Mouse (Mus musculus) testis, adult 2 months (tissue): ENCODE data around the gene Rgs3. TPM values are rescaled to one million over a fixed set of nuclear protein-coding genes. Genes with fewer than 3 reads are reported as not detected.

ENCODE experiments used
- H3K27ac ChIP-seq: fragments of 200-500 bp; 2 replicates; pipeline ENCODE4 v1.5.1; 2012; ENCODE audit warnings: low read depth, low read length; ENCODE audit not compliant: control insufficient read depth, insufficient read depth
- H3K27me3 ChIP-seq: fragments of 200-500 bp; 2 replicates; pipeline ENCODE4 v1.6.1; 2012; ENCODE audit warnings: mild to moderate bottlenecking, low read length, moderate library complexity; ENCODE audit not compliant: control insufficient read depth, insufficient read depth
- H3K36me3 ChIP-seq: fragments of 200-500 bp; 2 replicates; pipeline ENCODE4 v1.6.1; 2012; ENCODE audit warnings: mild to moderate bottlenecking, low read length; ENCODE audit not compliant: control insufficient read depth, insufficient read depth
- H3K4me1 ChIP-seq: fragments of 200-500 bp; 2 replicates; pipeline ENCODE4 v1.6.1; 2012; ENCODE audit warnings: low read length; ENCODE audit not compliant: control insufficient read depth, insufficient read depth
- H3K4me3 ChIP-seq: fragments of 200-500 bp; 2 replicates; pipeline ENCODE4 v1.5.1; 2012; ENCODE audit warnings: low read depth, mild to moderate bottlenecking, low read length, moderate library complexity, mixed read lengths; ENCODE audit not compliant: control insufficient read depth
- CTCF ChIP-seq: fragments of 200-500 bp; IDR thresholded peaks from 2 replicates; pipeline ENCODE4 v1.5.1; 2012; ENCODE audit warnings: low read depth, mild to moderate bottlenecking, inconsistent platforms, low read length, moderate library complexity; ENCODE audit not compliant: control insufficient read depth, insufficient read depth, insufficient replicate concordance
- POLR2A ChIP-seq: fragments of 200-500 bp; IDR thresholded peaks from 2 replicates; pipeline ENCODE4 v1.6.1; 2012; ENCODE audit warnings: low read depth, mild to moderate bottlenecking, inconsistent platforms, low read length, moderate library complexity; ENCODE audit not compliant: control insufficient read depth
- polyA plus RNA-seq: library from polyadenylated mRNA; depleted of rRNA; stranded (reverse); fragments of >200 nt; gene quantifications from 2 replicates; pipeline ENCODE4 v1.2.3, GENCODE M21; 2012

The Rgs3 gene
- polyA plus RNA-seq, 1 experiment = 65.5 TPM

- Histone ChIP-seq H3K4me1 (peaks cover 11% of the 10 kb centered on the region), H3K4me3 (no peak overlapping the region), H3K27me3 (no peaks in the 10 kb centered on the region), H3K36me3 (no peaks in the 10 kb centered on the region), H3K27ac (no peak overlapping the region)
- TF ChIP-seq CTCF (no peak), POLR2A (no peak)
These were observed 169.5 kb downstream of the Rgs3 start for GRCm38 (mm10) chr4:62729191-62729590.

- H3K27ac ChIP-seq = no peak overlapping the region
These were observed 170.3 kb downstream of the Rgs3 start for GRCm38 (mm10) chr4:62729941-62730340.

GRCm38 (mm10) chr4:62730861-62731260, 171.2 kb downstream of the Rgs3 start:
- Histone ChIP-seq H3K4me1 (peaks cover 11% of the 10 kb centered on the region), H3K27ac (no peak overlapping the region)

More at GRCm38 (mm10) chr4:62729941-62730340, 170.3 kb downstream of the Rgs3 start:
- no peaks in the 10 kb centered on the region for H3K36me3 ChIP-seq
- TF ChIP-seq POLR2A = no peak
- no peak for TF ChIP-seq CTCF
- H3K27me3 ChIP-seq = no peaks in the 10 kb centered on the region
- H3K4me1 ChIP-seq = peaks cover 11% of the 10 kb centered on the region
- H3K4me3 ChIP-seq = no peak overlapping the region

GRCm38 (mm10) chr4:62731531-62732063, 171.9 kb downstream of the Rgs3 start:
- H3K27ac ChIP-seq = no peak overlapping the region
- TF ChIP-seq POLR2A = no peak
- TF ChIP-seq CTCF = no peak
- H3K36me3 ChIP-seq = no peaks in the 10 kb centered on the region
- peaks cover 11% of the 10 kb centered on the region for H3K4me1 ChIP-seq
- no peak overlapping the region for H3K4me3 ChIP-seq
- H3K27me3 ChIP-seq = no peaks in the 10 kb centered on the region

More at GRCm38 (mm10) chr4:62730861-62731260, 171.2 kb downstream of the Rgs3 start:
- Histone ChIP-seq H3K36me3 (no peaks in the 10 kb centered on the region), H3K4me3 (no peak overlapping the region), H3K27me3 (no peaks in the 10 kb centered on the region)
- TF ChIP-seq CTCF = no peak
- no peak for TF ChIP-seq POLR2A

GRCm38 (mm10) chr4:62732096-62732495, 172.4 kb downstream of the Rgs3 start:
- Histone ChIP-seq H3K27ac (no peak overlapping the region; the same call in 1 of the 2 replicates), H3K4me1 (peaks cover 11% of the 10 kb centered on the region)

GRCm38 (mm10) chr4:62732840-62733239, 173.2 kb downstream of the Rgs3 start:
- no peak overlapping the region for H3K27ac ChIP-seq

More at GRCm38 (mm10) chr4:62732096-62732495, 172.4 kb downstream of the Rgs3 start:
- no peaks in the 10 kb centered on the region for H3K36me3 ChIP-seq
- no peak for TF ChIP-seq POLR2A
- no peak for TF ChIP-seq CTCF
- H3K4me3 ChIP-seq = no peak overlapping the region
- H3K27me3 ChIP-seq = no peaks in the 10 kb centered on the region

GRCm38 (mm10) chr4:62733938-62734337, 174.3 kb downstream of the Rgs3 start:
- H3K27ac ChIP-seq = no peak overlapping the region
- no peaks in the 10 kb centered on the region for H3K27me3 ChIP-seq
- no peaks in the 10 kb centered on the region for H3K36me3 ChIP-seq
- no peak overlapping the region for H3K4me3 ChIP-seq
- no peak for TF ChIP-seq CTCF
- TF ChIP-seq POLR2A = no peak
- H3K4me1 ChIP-seq = peaks cover 2% of the 10 kb centered on the region; the same call in 1 of the 2 replicates

More at GRCm38 (mm10) chr4:62732840-62733239, 173.2 kb downstream of the Rgs3 start:
- Histone ChIP-seq H3K4me3 (no peak overlapping the region), H3K4me1 (peaks cover 4% of the 10 kb centered on the region), H3K36me3 (no peaks in the 10 kb centered on the region), H3K27me3 (no peaks in the 10 kb centered on the region)
- no peak for TF ChIP-seq CTCF
- TF ChIP-seq POLR2A = no peak
